Mouse (Mus musculus): ENCODE results near the gene Ebf3. TPM values are rescaled to one million over a fixed set of nuclear protein-coding genes. Genes with fewer than 3 reads are reported as not detected.

Gene Ebf3
- polyA plus RNA-seq, 1 experiment from 2014 or later: 23.9 TPM

DNA sequence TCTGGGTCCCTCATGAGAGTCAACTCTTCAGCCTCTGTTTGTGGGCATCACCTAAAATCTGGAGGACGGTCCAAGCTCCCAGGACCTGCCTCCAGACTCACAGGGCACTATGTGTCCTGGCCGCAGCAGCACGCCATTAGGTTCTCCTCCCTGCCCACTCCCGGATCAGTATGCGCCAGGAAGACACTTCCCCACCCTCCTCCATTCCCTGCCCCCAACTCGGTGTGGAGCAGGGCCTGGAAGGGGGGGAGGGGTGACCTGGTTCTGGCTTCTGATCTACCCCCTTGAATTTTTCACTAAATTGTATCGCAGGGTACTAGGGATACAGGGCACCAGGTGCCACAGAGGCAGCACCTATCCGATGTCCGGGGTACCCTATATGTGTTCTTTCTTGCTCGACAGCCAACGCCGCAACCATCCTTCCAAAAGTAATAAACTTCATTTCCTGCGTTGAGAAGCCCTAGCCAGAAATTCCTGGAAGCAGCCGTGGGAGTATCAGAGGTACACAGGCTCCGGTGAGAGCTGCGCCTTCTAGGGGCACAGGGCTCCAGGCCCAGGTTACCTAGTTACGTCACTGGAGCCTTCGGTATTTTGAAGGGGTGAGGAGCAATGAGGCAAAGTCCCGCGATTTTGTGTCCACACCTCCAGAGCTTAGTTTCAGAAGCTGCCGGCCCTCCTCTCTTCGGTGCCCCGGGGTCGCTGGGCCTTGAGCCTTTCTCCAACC lies 3.6 kb upstream of the Ebf3 start:
- peaks cover 92% of the 10 kb centered on the region for H3K4me1 ChIP-seq (replicated peaks)
- no peak for ATAC-seq (ENCODE audit: low read depth)

DNA sequence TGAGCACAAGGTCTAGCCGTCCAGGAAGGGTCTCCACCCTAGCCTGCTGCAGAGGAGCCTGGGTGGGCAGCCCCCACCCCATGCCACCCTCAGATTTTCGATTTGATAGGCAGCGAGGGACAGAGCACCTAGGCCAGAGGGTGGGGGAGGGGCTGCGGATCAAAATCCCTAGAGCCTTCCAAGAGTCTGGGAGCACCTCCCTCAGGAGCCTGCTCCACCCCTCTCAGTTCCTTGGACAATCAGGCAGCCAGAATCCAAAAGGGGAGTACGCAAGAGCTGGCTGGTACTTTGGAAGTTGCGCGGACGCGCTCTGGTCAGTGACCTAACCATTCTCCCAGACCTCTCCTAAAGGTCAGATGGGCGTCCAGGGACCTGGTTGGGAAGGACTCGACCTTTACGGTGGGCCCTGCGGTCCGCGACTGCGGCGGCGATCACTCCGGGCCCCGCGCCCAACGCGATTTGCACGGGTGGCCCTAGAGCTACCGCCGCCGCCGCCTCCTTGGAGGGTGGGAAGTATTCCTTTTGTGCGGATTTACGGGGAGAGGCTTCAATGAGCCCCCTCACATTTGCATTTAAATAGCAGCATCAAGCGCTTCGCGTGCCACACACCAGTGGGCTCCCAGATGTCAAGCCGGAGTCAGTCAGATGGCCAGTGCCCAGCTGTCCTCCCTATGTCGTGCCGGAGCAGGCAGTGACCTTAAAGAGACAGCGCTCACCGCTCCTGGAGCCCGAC lies 2.8 kb upstream of the Ebf3 start:
- Histone ChIP-seq H3K4me2 (peak overlapping the region; percentile 76), H3K9ac (peak overlapping the region; percentile 99), H3K9me3 (no peaks in the 10 kb centered on the region), H3K27me3 (peaks cover 53% of the 10 kb centered on the region), H3K27ac (replicated peaks) (peak overlapping the region; percentile 99), H3K36me3 (no peaks in the 10 kb centered on the region), H3K4me1 (replicated peaks) (peaks cover 90% of the 10 kb centered on the region), H3K4me3 (peak overlapping the region; percentile 88)
- ATAC-seq (ENCODE audit: low read depth): peak; percentile 1; the same call in 1 of the 2 replicates
- under 1% methylated on average over 39 of the region's 39 CpGs for WGBS

More for the DNA sequence above, 3.6 kb upstream of the Ebf3 start:
- Histone ChIP-seq H3K27ac (replicated peaks) (peak overlapping the region; percentile 99), H3K9ac (peak overlapping the region; percentile 99), H3K27me3 (peaks cover 60% of the 10 kb centered on the region), H3K4me2 (peak overlapping the region; percentile 76), H3K36me3 (no peaks in the 10 kb centered on the region), H3K4me3 (peak overlapping the region; percentile 88), H3K9me3 (no peaks in the 10 kb centered on the region)
- under 1% methylated on average over 24 of the region's 24 CpGs for WGBS

DNA sequence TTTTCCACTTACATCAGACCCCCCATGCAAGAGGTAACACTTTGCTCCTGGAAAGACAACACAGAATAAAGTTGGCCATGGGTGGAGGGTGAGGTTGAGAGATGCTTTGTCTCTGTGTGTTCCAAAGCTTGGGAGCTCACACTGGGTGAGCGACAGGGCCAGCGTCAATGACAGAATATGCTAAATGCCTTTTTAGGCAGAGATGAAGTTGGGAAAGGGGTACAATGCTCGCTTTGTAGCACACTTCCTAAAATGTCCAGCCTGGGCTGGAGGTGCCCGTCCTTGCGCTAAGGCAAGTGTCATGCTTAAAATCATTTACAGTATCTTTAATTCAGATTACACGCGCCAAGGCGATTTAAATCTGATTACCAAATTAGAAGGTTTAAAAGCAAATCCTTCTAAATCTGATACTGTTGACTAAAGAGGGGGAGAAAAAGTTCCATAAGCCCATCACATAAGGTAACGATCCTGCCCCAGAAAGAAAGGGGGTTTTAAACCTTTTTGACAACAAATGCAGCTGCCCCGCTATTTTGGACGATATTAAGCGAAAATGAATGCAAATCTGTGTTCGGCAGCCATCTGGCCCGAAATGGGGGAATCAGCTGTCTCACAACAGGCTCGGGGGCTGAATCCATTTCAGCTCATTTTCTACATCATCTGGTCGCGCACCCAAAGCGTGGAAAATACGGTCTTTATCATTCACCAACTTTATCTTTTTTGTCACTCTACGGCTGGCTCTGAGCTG lies 2.1 kb upstream of the Ebf3 start:
- Histone ChIP-seq H3K9me3 (no peaks in the 10 kb centered on the region), H3K4me1 (replicated peaks) (peaks cover 83% of the 10 kb centered on the region), H3K27ac (replicated peaks) (peak overlapping the region; percentile 99), H3K9ac (peak overlapping the region; percentile 99), H3K4me3 (peak overlapping the region; percentile 88), H3K27me3 (peaks cover 49% of the 10 kb centered on the region), H3K36me3 (no peaks in the 10 kb centered on the region), H3K4me2 (peak overlapping the region; percentile 76)
- WGBS: 2% methylated on average over 20 of the region's 20 CpGs
- no peak for ATAC-seq (ENCODE audit: low read depth)

DNA sequence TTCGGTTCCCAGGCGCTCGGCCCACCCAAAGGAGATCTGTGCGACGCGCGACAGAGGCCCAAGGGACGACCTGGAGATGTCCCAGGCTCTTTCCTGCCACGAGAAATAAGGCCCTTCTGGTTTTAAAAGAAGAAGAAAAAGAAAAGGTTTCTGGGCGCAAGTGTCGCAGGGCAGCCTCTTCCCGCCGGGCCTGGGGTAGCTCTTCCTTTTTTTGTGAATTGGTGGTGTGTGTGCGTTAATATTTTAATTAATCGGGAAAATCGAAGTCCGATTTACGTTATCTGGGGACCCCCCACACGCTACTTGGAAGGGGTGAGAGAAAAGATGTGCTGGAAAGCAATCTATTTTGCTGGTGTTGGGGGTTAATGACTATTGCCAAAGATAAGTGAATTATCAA lies 1.3 kb upstream of the Ebf3 start:
- no peak for ATAC-seq (ENCODE audit: low read depth)
- no peaks in the 10 kb centered on the region for H3K9me3 ChIP-seq
- peaks cover 82% of the 10 kb centered on the region for H3K4me1 ChIP-seq (replicated peaks)
- under 1% methylated on average over 19 of the region's 19 CpGs for WGBS
- H3K4me3 ChIP-seq: peak overlapping the region; percentile 88
- H3K36me3 ChIP-seq: no peaks in the 10 kb centered on the region
- H3K27me3 ChIP-seq: peaks cover 42% of the 10 kb centered on the region
- H3K27ac ChIP-seq (replicated peaks): peak overlapping the region; percentile 99
- peak overlapping the region; percentile 76 for H3K4me2 ChIP-seq
- peak overlapping the region; percentile 99 for H3K9ac ChIP-seq

DNA sequence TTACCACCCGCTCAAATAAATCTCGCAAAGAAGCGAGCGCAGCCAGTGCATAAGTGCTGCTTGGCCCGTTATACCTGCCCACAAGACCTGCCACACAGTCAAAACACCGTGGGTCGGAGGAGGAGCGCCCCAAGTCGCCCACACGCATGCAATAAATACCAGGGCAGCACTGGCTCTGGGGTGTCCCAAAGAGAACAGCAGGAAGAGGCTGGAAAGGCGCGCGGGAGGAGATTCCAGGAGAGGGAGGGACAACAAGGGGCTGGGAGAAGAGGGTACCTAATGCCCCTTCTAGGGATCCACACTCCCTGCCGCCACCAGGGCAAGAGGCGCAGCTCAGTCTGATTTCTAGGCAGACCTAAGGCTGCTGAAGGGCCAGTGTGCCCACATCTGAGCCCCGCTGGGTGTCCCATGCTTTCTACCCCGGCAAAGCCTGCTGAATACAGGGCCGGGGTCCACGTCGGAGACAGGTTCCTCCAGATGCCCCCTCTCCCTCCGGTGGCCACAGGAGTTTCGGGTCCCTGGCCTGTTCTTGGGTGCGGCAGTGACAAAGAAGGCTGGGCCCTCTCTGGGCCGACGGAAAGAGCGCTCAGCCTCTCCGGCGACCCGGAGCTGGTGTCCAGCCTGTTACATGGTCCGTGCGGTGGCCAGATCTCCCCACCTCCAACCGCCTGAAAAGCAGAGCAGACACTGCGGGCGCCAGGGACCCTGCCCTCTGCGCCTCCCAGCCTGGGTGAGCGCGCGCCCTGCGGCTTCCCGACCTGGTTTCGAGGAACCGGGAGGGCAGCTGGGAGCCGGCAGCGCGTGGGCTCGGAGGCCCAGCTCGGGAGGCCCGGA lies 682 bp upstream of the Ebf3 start:
- Histone ChIP-seq H3K36me3 (peaks cover 3% of the 10 kb centered on the region; the same call in 1 of the 2 replicates), H3K9me3 (no peaks in the 10 kb centered on the region), H3K4me3 (peak overlapping the region; percentile 88), H3K4me1 (replicated peaks) (peaks cover 83% of the 10 kb centered on the region), H3K9ac (peak overlapping the region; percentile 99), H3K27me3 (peaks cover 36% of the 10 kb centered on the region), H3K4me2 (peak overlapping the region; percentile 76), H3K27ac (replicated peaks) (peak overlapping the region; percentile 99)
- peak; percentile 14 for ATAC-seq (ENCODE audit: low read depth)
- under 1% methylated on average over 48 of the region's 48 CpGs for WGBS

DNA sequence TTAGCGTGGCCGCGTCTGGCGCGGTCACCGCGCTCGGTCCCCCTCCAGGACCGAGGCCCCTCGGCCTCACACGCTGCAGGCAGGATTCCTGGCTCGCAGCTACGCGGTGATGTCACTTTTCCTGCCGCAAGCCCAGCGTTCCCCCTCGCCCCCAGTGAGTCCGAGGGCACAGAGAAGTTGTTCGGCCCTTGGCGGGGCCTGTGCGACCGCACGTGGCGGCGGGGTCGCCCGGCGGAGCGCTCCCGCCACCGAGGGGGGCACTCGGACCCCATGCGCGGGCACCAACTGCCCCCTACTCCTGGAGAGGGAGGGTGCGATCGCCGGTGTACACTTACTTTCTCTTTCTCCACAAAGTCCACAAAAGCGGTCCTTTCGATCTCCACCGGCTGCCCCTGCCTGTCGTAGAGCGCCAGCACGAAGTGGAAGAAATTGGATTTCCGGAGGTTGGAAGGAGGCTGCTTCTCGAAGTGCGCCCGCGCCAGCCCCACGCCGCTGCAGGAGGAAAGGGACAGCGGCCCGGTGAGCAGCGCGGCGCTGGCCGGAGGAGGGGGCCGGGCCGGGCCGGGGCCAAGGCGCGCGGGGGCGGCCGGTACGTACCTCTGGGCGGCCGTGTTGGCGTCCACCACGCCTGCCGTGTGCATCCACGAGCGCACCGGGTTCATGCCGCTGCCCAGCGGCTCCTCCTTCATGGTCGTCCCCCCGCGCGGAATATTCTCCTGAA lies 902 bp downstream of the Ebf3 start:
- under 1% methylated on average over 79 of the region's 79 CpGs for WGBS
- Histone ChIP-seq H3K9ac (peak overlapping the region; percentile 99), H3K27me3 (peaks cover 21% of the 10 kb centered on the region), H3K4me3 (peak overlapping the region; percentile 88), H3K4me1 (replicated peaks) (peaks cover 83% of the 10 kb centered on the region), H3K4me2 (peak overlapping the region; percentile 76), H3K36me3 (peaks cover 8% of the 10 kb centered on the region), H3K27ac (replicated peaks) (peak overlapping the region; percentile 99), H3K9me3 (no peaks in the 10 kb centered on the region)
- ATAC-seq (ENCODE audit: low read depth): no peak

DNA sequence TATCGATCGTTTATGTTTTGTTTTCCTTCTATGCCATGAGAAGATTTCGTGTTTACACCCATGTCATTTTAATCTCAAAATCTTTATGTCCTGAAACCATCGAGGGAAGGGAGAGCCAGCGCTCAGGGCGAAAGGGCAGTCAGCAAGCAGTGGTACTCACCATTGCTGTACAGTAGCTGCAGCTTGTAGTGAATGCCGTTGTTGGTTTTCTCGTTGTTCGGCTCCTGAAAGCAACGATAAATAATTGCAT lies 1.4 kb downstream of the Ebf3 start:
- Histone ChIP-seq H3K4me3 (peak overlapping the region; percentile 88), H3K4me1 (replicated peaks) (peaks cover 78% of the 10 kb centered on the region)
- WGBS: under 1% methylated on average over 10 of the region's 10 CpGs

DNA sequence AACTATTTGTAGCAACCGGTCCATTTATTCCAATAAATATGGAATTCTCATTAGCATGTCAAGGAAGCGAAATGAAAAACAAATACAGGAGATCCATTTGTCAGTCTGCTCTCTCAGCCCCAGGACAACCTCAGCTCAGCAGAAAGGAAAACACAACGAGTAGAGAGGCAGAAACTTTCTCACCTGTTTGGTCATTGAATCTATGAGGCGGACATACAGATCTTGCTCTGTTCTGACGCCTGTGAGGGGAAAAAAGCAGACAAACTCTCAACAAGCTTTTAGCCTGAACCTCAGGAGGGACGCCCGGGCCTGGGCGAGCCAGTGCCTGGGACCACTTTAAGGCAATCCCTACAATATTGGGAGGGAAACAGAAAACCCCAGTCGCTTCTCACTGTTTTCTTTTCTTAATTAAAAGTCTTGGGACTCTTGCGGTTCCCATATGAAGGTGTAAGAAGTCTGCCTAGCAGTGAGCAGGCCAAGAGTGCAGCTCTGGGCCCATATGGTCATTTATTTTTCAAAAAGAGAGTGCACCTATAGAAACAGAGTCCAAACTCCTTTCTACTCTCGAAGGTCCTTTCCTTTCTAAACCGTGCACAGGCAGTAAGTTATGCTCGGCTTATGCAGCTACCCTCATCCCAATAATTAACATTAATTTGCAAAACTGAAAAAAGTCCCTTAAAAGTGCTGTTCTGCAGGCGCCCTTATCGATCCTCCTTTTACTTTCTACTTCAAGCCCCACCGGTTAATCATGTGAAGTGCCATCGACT lies 1.9 kb downstream of the Ebf3 start:
- Histone ChIP-seq H3K27ac (replicated peaks) (peak overlapping the region; percentile 99), H3K4me3 (peak overlapping the region; percentile 88), H3K36me3 (peaks cover 8% of the 10 kb centered on the region), H3K9ac (peak overlapping the region; percentile 99), H3K9me3 (no peaks in the 10 kb centered on the region), H3K27me3 (peaks cover 12% of the 10 kb centered on the region), H3K4me2 (peak overlapping the region; percentile 76), H3K4me1 (replicated peaks) (peaks cover 74% of the 10 kb centered on the region)
- 3% methylated on average over 17 of the region's 17 CpGs for WGBS
- ATAC-seq (ENCODE audit: low read depth): no peak

More for the DNA sequence above, 1.4 kb downstream of the Ebf3 start:
- H3K9ac ChIP-seq: peak overlapping the region; percentile 99
- peak overlapping the region; percentile 99 for H3K27ac ChIP-seq (replicated peaks)
- ATAC-seq (ENCODE audit: low read depth): no peak
- H3K36me3 ChIP-seq: peaks cover 8% of the 10 kb centered on the region
- peak overlapping the region; percentile 76 for H3K4me2 ChIP-seq
- no peaks in the 10 kb centered on the region for H3K9me3 ChIP-seq
- peaks cover 16% of the 10 kb centered on the region for H3K27me3 ChIP-seq

DNA sequence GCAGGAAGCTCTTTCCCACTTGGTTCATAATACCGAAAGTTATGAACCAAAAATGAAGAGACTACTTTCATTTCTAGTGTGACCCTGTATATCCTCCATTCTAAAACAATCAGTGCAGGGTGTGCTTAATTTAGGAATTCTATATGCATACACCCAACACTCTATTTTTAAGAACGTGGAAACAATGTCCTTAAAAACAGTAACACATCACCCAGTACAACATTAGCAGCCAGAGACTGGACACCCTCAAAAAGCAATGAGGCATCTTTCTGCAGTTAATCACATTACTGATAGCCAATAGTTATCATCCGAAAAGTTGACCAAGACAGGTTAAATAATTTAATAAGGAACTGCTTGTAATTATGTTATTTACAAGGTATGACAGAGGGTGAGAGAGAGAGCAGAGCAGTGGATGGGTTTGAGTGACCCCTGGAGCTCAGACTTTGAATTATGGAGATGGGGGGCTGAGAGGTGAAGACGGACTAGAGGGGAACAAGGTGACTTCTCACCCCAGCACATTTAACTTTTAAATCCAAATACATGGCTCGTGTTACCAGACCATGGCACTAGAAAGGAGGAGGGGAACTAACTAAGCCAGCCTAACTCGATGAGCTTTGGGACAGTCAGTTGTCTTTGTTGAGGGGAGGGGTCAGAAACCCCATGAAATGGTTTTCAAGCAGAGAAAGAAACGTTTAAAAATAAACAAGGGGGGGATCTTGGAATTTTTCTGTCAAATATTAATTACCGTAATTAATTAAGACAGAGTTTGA lies 2.7 kb downstream of the Ebf3 start:
- H3K9me3 ChIP-seq: no peaks in the 10 kb centered on the region
- ATAC-seq (ENCODE audit: low read depth): no peak
- 4% methylated on average over 8 of the region's 8 CpGs for WGBS
- H3K4me2 ChIP-seq: peak overlapping the region; percentile 76
- peak overlapping the region; percentile 88 for H3K4me3 ChIP-seq
- H3K9ac ChIP-seq: peak overlapping the region; percentile 99
- peaks cover 8% of the 10 kb centered on the region for H3K36me3 ChIP-seq
- H3K4me1 ChIP-seq (replicated peaks): peaks cover 74% of the 10 kb centered on the region
- peak overlapping the region; percentile 99 for H3K27ac ChIP-seq (replicated peaks)
- peaks cover 15% of the 10 kb centered on the region for H3K27me3 ChIP-seq

DNA sequence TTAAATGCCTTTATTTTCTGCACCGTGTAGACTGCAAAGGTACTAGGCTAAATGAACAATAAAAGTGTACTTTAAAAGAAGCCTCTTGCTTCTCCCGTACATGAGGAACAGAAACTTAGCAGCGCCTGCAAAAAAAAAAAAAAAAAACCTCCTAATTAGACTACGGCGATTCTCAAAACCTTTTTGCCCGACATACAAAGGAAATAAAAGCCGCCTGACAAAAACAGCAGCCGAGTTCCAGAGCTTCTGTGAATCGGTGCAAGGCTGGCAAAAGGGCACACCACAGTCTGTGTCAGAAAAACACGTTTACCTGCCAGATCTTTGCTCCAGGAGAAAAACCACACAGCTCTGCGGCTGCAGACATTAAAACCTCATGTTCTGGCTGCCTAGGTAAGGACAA lies 3.4 kb downstream of the Ebf3 start:
- Histone ChIP-seq H3K27ac (replicated peaks) (peak overlapping the region; percentile 99), H3K4me1 (replicated peaks) (peaks cover 71% of the 10 kb centered on the region), H3K36me3 (peaks cover 8% of the 10 kb centered on the region), H3K9me3 (no peaks in the 10 kb centered on the region), H3K9ac (peak overlapping the region; percentile 99), H3K4me3 (peak overlapping the region; percentile 88), H3K27me3 (peaks cover 15% of the 10 kb centered on the region), H3K4me2 (peak overlapping the region; percentile 76)
- no peak for ATAC-seq (ENCODE audit: low read depth)
- WGBS: 1% methylated on average over 11 of the region's 11 CpGs
